Mouse (Mus musculus): ENCODE measurements around the gene Prkd3.

Prkd3 gene

GRCm38 (mm10) chr17:78935857-78936256, 84.8 kb downstream of the Prkd3 start:
- no peak for DNase-seq

GRCm38 (mm10) chr17:78917696-78918095, 102.9 kb downstream of the Prkd3 start:
- peak; percentile 89 for DNase-seq

- no peak for DNase-seq
These were observed 103.7 kb downstream of the Prkd3 start for GRCm38 (mm10) chr17:78916899-78917298.

GRCm38 (mm10) chr17:78916369-78916813, 104.2 kb downstream of the Prkd3 start, which contains the start of gene Cebpzos:
Cebpzos (plus strand) TSS chr17:78916500.
- DNase-seq, result peak; percentile 99

GRCm38 (mm10) chr17:78915772-78916171, 104.8 kb downstream of the Prkd3 start:
- DNase-seq, result no peak

GRCm38 (mm10) chr17:78913921-78914320, 106.7 kb downstream of the Prkd3 start:
- DNase-seq, result no peak

GRCm38 (mm10) chr17:78912861-78913281, 107.7 kb downstream of the Prkd3 start:
- DNase-seq, result no peak

GRCm38 (mm10) chr17:78909374-78909773, 111.2 kb downstream of the Prkd3 start:
- DNase-seq, result no peak

- no peak for DNase-seq
These were observed 113.7 kb downstream of the Prkd3 start, which contains the start of gene Sult6b1 for GRCm38 (mm10) chr17:78906892-78907291. Sult6b1 (minus strand) TSS chr17:78906992.

GRCm38 (mm10) chr17:78903158-78903557, 117.5 kb downstream of the Prkd3 start:
- DNase-seq, result no peak

Measured in heart, adult 11 months (tissue).